In the genomic region with DNA sequence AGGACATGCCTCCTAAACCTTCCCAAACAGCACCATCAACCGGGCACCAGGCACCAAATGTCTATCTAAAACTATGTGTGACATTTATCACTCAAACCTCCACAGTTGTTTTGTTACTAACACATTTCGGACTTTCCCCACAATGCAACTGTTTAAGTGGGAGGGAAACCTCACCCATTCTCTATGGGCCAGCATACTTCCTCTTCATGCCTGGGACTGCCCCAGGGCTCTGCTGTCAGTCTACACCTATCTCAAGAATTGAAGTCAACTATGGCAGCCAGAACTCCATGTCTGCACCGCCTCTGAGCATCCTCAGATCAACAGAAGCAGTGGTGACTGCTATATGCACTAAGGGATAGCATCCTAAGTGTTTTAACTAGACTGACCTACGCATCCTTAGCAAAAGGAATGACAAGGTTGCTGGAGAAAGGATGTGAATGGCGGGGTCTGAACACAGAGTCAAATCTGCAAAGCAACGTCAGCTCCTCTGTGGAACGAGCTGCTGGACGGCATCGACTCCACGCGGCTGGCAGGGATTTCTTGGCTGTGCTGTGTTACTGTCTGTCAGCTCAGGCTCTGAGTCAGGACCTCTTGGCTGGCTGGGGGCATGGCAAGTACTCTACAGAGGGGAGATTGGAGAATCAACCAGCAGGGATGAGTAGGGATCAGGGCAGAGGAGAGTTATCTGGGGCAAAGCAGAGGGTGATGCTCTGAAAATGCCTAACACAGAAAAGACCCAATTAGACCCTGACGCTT, we compare ENCODE assay signal across 10 mouse cellular contexts. TPM values are rescaled to one million over a fixed set of nuclear protein-coding genes. Genes with fewer than 3 reads are reported as not detected.
DNase-seq lines count a peak whose midpoint lies in the region; ATAC-seq and TF ChIP-seq lines count a peak whose summit lies in the region.
"Had no signal": no experiment of that assay in that cellular context is flagged by ENCODE, and none has a peak within 500 bp of the region (broad histone marks: within the 10 kb centered on the region; RNA-seq: fewer than 3 reads in every experiment).

No protein-coding gene starts in this region.

- no peak overlapping the region for H3K4me3 ChIP-seq in thymus, adult 2 months (ENCODE audit: control insufficient read depth, insufficient read depth, low read length)
- H3K4me3 ChIP-seq: heart, embryonic 15.5 days had no signal

- H3K36me3 ChIP-seq in thymus, adult 2 months (ENCODE audit: control insufficient read depth, insufficient read depth, low read length): peaks cover 1% of the 10 kb centered on the region; the same call in 1 of the 2 replicates
- H3K36me3 ChIP-seq: heart, embryonic 15.5 days had no signal

- WGBS in thymus, adult 2 months: 92% methylated on average over 12 of the region's 12 CpGs

- peak; percentile 51 for DNase-seq in gastrocnemius, postnatal 14 days
- no peak for DNase-seq in gastrocnemius, adult 18-20 months (ENCODE audit: low spot score)
- DNase-seq in thymus, adult 2 months: no peak
- DNase-seq in thymus, postnatal 14 days: no peak
- no peak for DNase-seq in right cerebral cortex, postnatal 10 days (ENCODE audit: low spot score in 2 of 2)
- no peak for DNase-seq in lung, postnatal 10 days
- DNase-seq: thymus, postnatal 25 days had no signal

- H3K27ac ChIP-seq in thymus, adult 2 months (ENCODE audit: control insufficient read depth, insufficient read depth, low read length): peak overlapping the region; percentile 25; the same call in 1 of the 2 replicates
- H3K27ac ChIP-seq: heart, embryonic 15.5 days had no signal

- TF ChIP-seq CTCF in thymus, adult 2 months (IDR thresholded peaks at IDR 0.05; ENCODE audit: borderline replicate concordance, control insufficient read depth, extremely low read depth, insufficient read depth, low read length, poor library complexity): no peak

- intact Hi-C loops in gastrocnemius, postnatal 14 days (cut with DNase I; ENCODE audit: low total_unique reads): no loop called here

- no peaks in the 10 kb centered on the region for H3K27me3 ChIP-seq in thymus, adult 2 months (ENCODE audit: control insufficient read depth, insufficient read depth, low read length)

- TF ChIP-seq POLR2A in thymus, adult 2 months (IDR thresholded peaks at IDR 0.05; ENCODE audit: control insufficient read depth, extremely low read depth, insufficient read depth, low read length, poor library complexity): no peak

- H3K4me1 ChIP-seq in thymus, adult 2 months (replicated peaks; ENCODE audit: control insufficient read depth, insufficient read depth, low read length): peaks cover 54% of the 10 kb centered on the region

- ATAC-seq in granulocyte monocyte progenitor cell, adult 5-6 weeks (replicated peaks; ENCODE audit: poor library complexity, severe bottlenecking): peak; percentile 69
- ATAC-seq in megakaryocyte-erythroid progenitor cell, adult 5-6 weeks (replicated peaks; ENCODE audit: low FRiP score, low TSS enrichment, poor library complexity, severe bottlenecking): no peak

RNA-seq across cellular contexts. Expression of a gene that starts 23.0 kb away (rescaled TPM):
- 10 to 100 TPM; 29.2 to 37.2 TPM for total RNA-seq in gastrocnemius, postnatal 14 days (2021)
- 10 to 100 TPM; 30.1 to 34.5 TPM for total RNA-seq in gastrocnemius, adult 18-20 months (2021)
- polyA plus RNA-seq in thymus, adult 2 months (2012; rRNA removed): 75.0 and 87.7 TPM in 2 replicates
- 70.3 and 72.3 TPM in 2 replicates for total RNA-seq in granulocyte monocyte progenitor cell, adult 5-6 weeks (2014; fragmentation: Nextera tagmentation)
- total RNA-seq in granulocyte monocyte progenitor cell, adult 5-6 weeks (2017): 77.0 and 92.0 TPM in 2 replicates
- 57.8 and 68.4 TPM in 2 replicates for total RNA-seq in megakaryocyte-erythroid progenitor cell, adult 5-6 weeks (2014; fragmentation: Nextera tagmentation)
- total RNA-seq in megakaryocyte-erythroid progenitor cell, adult 5-6 weeks (2017): 66.9 and 100 TPM in 2 replicates
